Mouse (Mus musculus) intestine, embryonic 16.5 days (tissue): ENCODE measurements around the gene Bphl. TPM values are rescaled to one million over a fixed set of nuclear protein-coding genes. Genes with fewer than 3 reads are reported as not detected.
"Not testable (repeated sequence)": the region's sequence is repeated elsewhere in the genome, so short reads cannot be mapped to it uniquely, and the experiment has no call there.

Experiments
- ATAC-seq: fragments of 200-750 bp; cut with Nextera tagmentation; 2 replicates; pipeline ENCODE4 v1.8.0; 2017; ENCODE audit warnings: moderate TSS enrichment, moderate library complexity
- H3K27ac ChIP-seq: fragments of 300-500 bp; sonication (generic); 2 replicates; pipeline ENCODE4 v1.5.1; 2014; ENCODE audit warnings: mild to moderate bottlenecking, low read length
- H3K27me3 ChIP-seq: fragments of 300-500 bp; sonication (generic); replicated peaks from 2 replicates; pipeline ENCODE4 v1.6.1; 2014; ENCODE audit warnings: low read length, control low read depth, mixed read lengths; ENCODE audit not compliant: control insufficient read depth, insufficient read depth
- H3K36me3 ChIP-seq: fragments of 300-500 bp; sonication (generic); 2 replicates; pipeline ENCODE4 v1.6.1; 2014; ENCODE audit warnings: low read length, control low read depth; ENCODE audit not compliant: control insufficient read depth, insufficient read depth
- H3K4me1 ChIP-seq: fragments of 300-500 bp; sonication (generic); 2 replicates; pipeline ENCODE4 v1.6.1; 2014; ENCODE audit warnings: low read length, control low read depth, mixed read lengths; ENCODE audit not compliant: control insufficient read depth, insufficient read depth
- H3K4me2 ChIP-seq: fragments of 300-500 bp; sonication (generic); 2 replicates; pipeline ENCODE4 v1.6.1; 2014; ENCODE audit warnings: low read depth, low read length, control low read depth
- H3K4me3 ChIP-seq: fragments of 300-500 bp; sonication (generic); 2 replicates; pipeline ENCODE4 v1.5.1; 2014; ENCODE audit warnings: mild to moderate bottlenecking, low read length
- H3K9ac ChIP-seq: fragments of 300-500 bp; sonication (generic); 2 replicates; pipeline ENCODE4 v1.6.1; 2014; ENCODE audit warnings: low read depth, low read length
- H3K9me3 ChIP-seq: fragments of 300-500 bp; sonication (generic); 2 replicates; pipeline ENCODE4 v1.6.1; 2016; ENCODE audit warnings: low read length, control low read depth; ENCODE audit not compliant: control insufficient read depth
- WGBS: fragments of 180-500 bp; shearing (Covaris S2); extraction: QIAGEN DNeasy Blood & Tissue Kit; methylation state at CpG from one replicate; pipeline ENCODE4 v1.1.7; 2014; 5-methylcytosine and 5-hydroxymethylcytosine counted together
- polyA plus RNA-seq: library from polyadenylated mRNA; unstranded; fragments of >200 nt; fragmentation: Nextera tagmentation; extraction: Ambion mirVana; gene quantifications from 2 replicates; pipeline ENCODE4 v1.2.1, GENCODE M21; 2015

Bphl gene
- polyA plus RNA-seq, 1 experiment from 2014 or later = 74.7 TPM

- ATAC-seq = 0 out of 2 replicates have a peak, but pooled peaks have one; percentile 4
- no peaks in the 10 kb centered on the region for H3K27me3 ChIP-seq
- no peak overlapping the region for H3K4me3 ChIP-seq
- peaks cover 4% of the 10 kb centered on the region; the same call in 1 of the 2 replicates for H3K4me1 ChIP-seq
- 41% methylated on average over 16 of the region's 16 CpGs for WGBS
- H3K27ac ChIP-seq = no peak overlapping the region
- 0 out of 2 replicates have a peak overlapping the region, but pooled peaks have one; percentile 78 for H3K9ac ChIP-seq
- peak overlapping the region; percentile 85; the same call in 1 of the 2 replicates for H3K4me2 ChIP-seq
- H3K9me3 ChIP-seq = no peaks in the 10 kb centered on the region
- H3K36me3 ChIP-seq = no peaks in the 10 kb centered on the region
Observed at GRCm38 (mm10) chr13:34078500-34079280, 41.3 kb downstream of the Bphl start.

- Histone ChIP-seq H3K27ac (no peak overlapping the region), H3K4me1 (peaks cover 4% of the 10 kb centered on the region; the same call in 1 of the 2 replicates), H3K27me3 (no peaks in the 10 kb centered on the region), H3K9me3 (no peaks in the 10 kb centered on the region), H3K4me3 (no peak overlapping the region), H3K36me3 (no peaks in the 10 kb centered on the region), H3K9ac (no peak overlapping the region), H3K4me2 (no peak overlapping the region)
- no peak for ATAC-seq
- 63% methylated on average over 3 of the region's 3 CpGs for WGBS
Observed at GRCm38 (mm10) chr13:34079801-34080200, 42.4 kb downstream of the Bphl start.

- Histone ChIP-seq H3K36me3 (no peaks in the 10 kb centered on the region), H3K27ac (no peak overlapping the region), H3K4me3 (no peak overlapping the region), H3K4me1 (no peaks in the 10 kb centered on the region), H3K9me3 (no peaks in the 10 kb centered on the region), H3K9ac (no peak overlapping the region), H3K27me3 (no peaks in the 10 kb centered on the region), H3K4me2 (no peak overlapping the region)
- WGBS = 79% methylated on average over 4 of the region's 4 CpGs
- ATAC-seq = no peak
Observed at GRCm38 (mm10) chr13:34081926-34082325, 44.5 kb downstream of the Bphl start.

- no peaks in the 10 kb centered on the region for H3K9me3 ChIP-seq
- H3K36me3 ChIP-seq = no peaks in the 10 kb centered on the region
- 0 out of 2 replicates have a peak overlapping the region, but pooled peaks have one; percentile 9 for H3K27ac ChIP-seq
- no peak overlapping the region for H3K4me2 ChIP-seq
- no peak overlapping the region for H3K4me3 ChIP-seq
- no peak for ATAC-seq
- no peak overlapping the region for H3K9ac ChIP-seq
- H3K27me3 ChIP-seq = no peaks in the 10 kb centered on the region
- WGBS = 39% methylated on average over 9 of the region's 9 CpGs
- H3K4me1 ChIP-seq = 0 out of 2 replicates have a peak, but pooled peaks cover 3% of the 10 kb centered on the region
Observed at GRCm38 (mm10) chr13:34084026-34084750, 46.8 kb downstream of the Bphl start.

- Histone ChIP-seq H3K4me2 (no peak overlapping the region), H3K4me1 (0 out of 2 replicates have a peak, but pooled peaks cover 3% of the 10 kb centered on the region), H3K36me3 (no peaks in the 10 kb centered on the region), H3K27me3 (no peaks in the 10 kb centered on the region), H3K27ac (no peak overlapping the region), H3K9ac (no peak overlapping the region), H3K4me3 (no peak overlapping the region), H3K9me3 (no peaks in the 10 kb centered on the region)
- no peak for ATAC-seq
- WGBS = 46% methylated on average over 7 of the region's 7 CpGs
Observed at GRCm38 (mm10) chr13:34087052-34087812, 49.8 kb downstream of the Bphl start.

GRCm38 (mm10) chr13:34088201-34088649 is 50.8 kb downstream of the Bphl start:
- not testable (repeated sequence) for H3K9ac ChIP-seq, H3K27me3 ChIP-seq, H3K4me1 ChIP-seq, H3K36me3 ChIP-seq, H3K27ac ChIP-seq, H3K9me3 ChIP-seq, H3K4me3 ChIP-seq, H3K4me2 ChIP-seq
- WGBS = 71% methylated on average over 5 of the region's 5 CpGs
- peak; percentile 44; the same call in 1 of the 2 replicates for ATAC-seq

GRCm38 (mm10) chr13:34088871-34089288 is 51.5 kb downstream of the Bphl start:
- Histone ChIP-seq H3K4me3 (no peak overlapping the region), H3K9ac (no peak overlapping the region), H3K36me3 (no peaks in the 10 kb centered on the region), H3K27ac (no peak overlapping the region), H3K9me3 (no peaks in the 10 kb centered on the region), H3K27me3 (no peaks in the 10 kb centered on the region), H3K4me1 (0 out of 2 replicates have a peak, but pooled peaks cover 3% of the 10 kb centered on the region), H3K4me2 (no peak overlapping the region)
- WGBS = 42% methylated on average over 7 of the region's 7 CpGs
- peak; percentile 58; the same call in 1 of the 2 replicates for ATAC-seq

- Histone ChIP-seq H3K9me3 (no peaks in the 10 kb centered on the region), H3K4me1 (0 out of 2 replicates have a peak, but pooled peaks cover 3% of the 10 kb centered on the region), H3K27ac (no peak overlapping the region), H3K4me3 (no peak overlapping the region), H3K4me2 (no peak overlapping the region), H3K36me3 (no peaks in the 10 kb centered on the region), H3K9ac (no peak overlapping the region), H3K27me3 (no peaks in the 10 kb centered on the region)
- no peak for ATAC-seq
- 27% methylated on average over 3 of the region's 3 CpGs for WGBS
Observed at GRCm38 (mm10) chr13:34089358-34089757, 52.0 kb downstream of the Bphl start.
